Mouse (Mus musculus) kidney, adult 2 months (tissue): ENCODE measurements around the gene Lrrc34.

ENCODE experiments used
- CTCF ChIP-seq: fragments of 200-500 bp; conservative IDR thresholded peaks from 2 replicates; pipeline ENCODE4 v1.5.1; 2011; ENCODE audit warnings: low read depth, mild to moderate bottlenecking, control low read depth, low read length, moderate library complexity, mixed read lengths; ENCODE audit not compliant: insufficient read depth, insufficient read length
- POLR2A ChIP-seq: fragments of 200-500 bp; IDR thresholded peaks from one replicate; pipeline ENCODE4 v1.6.1; 2011; ENCODE audit warnings: low read depth, low read length, control low read depth

DNA sequence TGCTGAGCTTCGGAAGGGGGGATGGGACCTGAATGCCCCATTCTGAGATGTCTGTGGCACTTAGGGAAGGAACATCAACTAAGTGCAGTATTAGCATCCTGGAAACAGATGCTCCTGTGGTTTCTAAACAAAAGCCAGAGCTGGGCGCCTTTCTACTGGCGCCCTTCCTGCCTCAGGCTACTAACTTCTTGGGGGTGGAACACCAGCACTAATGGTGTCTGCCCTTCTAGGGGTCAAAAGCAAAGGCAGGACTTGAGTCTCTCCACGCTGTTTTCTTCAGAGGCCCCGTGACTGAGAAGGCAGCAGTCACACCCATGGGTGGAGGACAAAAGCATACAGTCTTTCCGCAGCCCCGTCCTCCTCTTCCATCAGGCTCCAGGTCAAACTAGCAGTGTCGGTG lies 908 bp downstream of the Lrrc34 start:
- TF ChIP-seq CTCF: no peak
- TF ChIP-seq POLR2A: no peak
